Mouse (Mus musculus) lung, adult 2 months (tissue): Measurements from ENCODE around the gene Xpo6.

Experiments
- CTCF ChIP-seq: fragments of 200-500 bp; IDR thresholded peaks from 2 replicates; pipeline ENCODE4 v1.5.1; 2011; ENCODE audit warnings: mild to moderate bottlenecking, low read length, control low read depth; ENCODE audit not compliant: insufficient read depth
- POLR2A ChIP-seq: fragments of 200-500 bp; IDR thresholded peaks from 2 replicates; pipeline ENCODE4 v1.6.1; 2011; ENCODE audit warnings: low read depth, mild to moderate bottlenecking, control low read depth, low read length, borderline replicate concordance; ENCODE audit errors: extremely low read depth

GRCm38 (mm10) chr7:126244168-126244750 lies 44.0 kb upstream of the Xpo6 start:
- TF ChIP-seq CTCF (no peak), POLR2A (no peak)
